Mouse (Mus musculus) intestine, postnatal 0 days (tissue): ENCODE measurements at regions not wholly inside any gene's neighbourhood (a gene's known extent, or its start where the extent isn't known, plus 50 kb on each side); places are given as distances from the start of the nearest gene placed in this dataset.

Experiments
- ATAC-seq: fragments of 200-750 bp; cut with Nextera tagmentation; 2 replicates; pipeline ENCODE4 v1.8.0; 2017; ENCODE audit warnings: mild to moderate bottlenecking, moderate TSS enrichment, moderate library complexity
- H3K27ac ChIP-seq: fragments of 300-500 bp; sonication (generic); 2 replicates; pipeline ENCODE4 v1.5.1; 2014; ENCODE audit warnings: mild to moderate bottlenecking, low read depth, low read length, moderate library complexity
- H3K27me3 ChIP-seq: fragments of 300-500 bp; sonication (generic); replicated peaks from 2 replicates; pipeline ENCODE4 v1.6.1; 2014; ENCODE audit warnings: low read length, mixed read lengths; ENCODE audit not compliant: control insufficient read depth, insufficient read depth
- H3K36me3 ChIP-seq: fragments of 300-500 bp; sonication (generic); 2 replicates; pipeline ENCODE4 v1.6.1; 2014; ENCODE audit warnings: mild to moderate bottlenecking, moderate library complexity; ENCODE audit not compliant: control insufficient read depth, insufficient read depth
- H3K4me1 ChIP-seq: fragments of 300-500 bp; sonication (generic); replicated peaks from 2 replicates; pipeline ENCODE4 v1.6.1; 2014; ENCODE audit warnings: antibody characterized with exemption, low read length, mixed read lengths; ENCODE audit not compliant: control insufficient read depth, insufficient read depth
- H3K4me2 ChIP-seq: fragments of 300-500 bp; sonication (generic); replicated peaks from 2 replicates; pipeline ENCODE4 v1.6.1; 2014; ENCODE audit warnings: low read depth, mild to moderate bottlenecking, moderate library complexity
- H3K4me3 ChIP-seq: fragments of 300-500 bp; sonication (generic); 2 replicates; pipeline ENCODE4 v1.5.1; 2014; ENCODE audit warnings: low read depth, low read length
- H3K9ac ChIP-seq: fragments of 300-500 bp; sonication (generic); 2 replicates; pipeline ENCODE4 v1.6.1; 2014; ENCODE audit warnings: mild to moderate bottlenecking, low read depth, low read length
- H3K9me3 ChIP-seq: fragments of 300-500 bp; sonication (generic); 2 replicates; pipeline ENCODE4 v1.6.1; 2016; ENCODE audit warnings: mixed run types; ENCODE audit not compliant: control insufficient read depth
- CTCF ChIP-seq: sonication (generic); IDR thresholded peaks from 2 replicates; pipeline ENCODE4 v1.5.1; 2016; ENCODE audit warnings: low read depth, mild to moderate bottlenecking, control low read depth, antibody characterized with exemption, moderate library complexity
- WGBS: fragments of 180-500 bp; shearing (Covaris S2); extraction: QIAGEN DNeasy Blood & Tissue Kit; methylation state at CpG from one replicate; pipeline ENCODE4 v1.1.7; 2014; 5-methylcytosine and 5-hydroxymethylcytosine counted together

DNA sequence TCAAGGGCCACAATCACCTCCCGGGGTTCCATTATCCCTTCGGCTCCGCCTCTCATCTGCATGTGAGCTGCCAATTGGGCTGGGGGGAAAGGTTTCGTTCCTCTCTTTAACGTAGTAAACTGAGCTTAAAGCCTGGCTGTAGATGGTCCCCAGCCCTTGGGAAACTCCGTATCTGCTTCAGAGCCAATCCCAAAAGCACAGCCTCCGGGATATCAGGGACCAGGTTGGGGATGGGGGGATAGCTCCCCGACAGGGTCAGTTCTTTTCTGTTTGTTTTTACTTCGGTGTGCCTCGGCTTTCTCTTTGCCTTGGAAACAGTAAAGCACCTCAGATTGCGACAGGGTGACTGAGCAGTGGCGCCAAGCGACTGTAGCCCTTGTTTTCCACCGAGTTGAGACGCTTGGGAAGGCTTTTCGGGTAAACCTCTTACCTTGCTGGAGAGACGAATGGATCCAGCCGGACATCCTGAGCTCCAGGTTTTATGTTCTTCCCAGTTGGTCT, 64.5 kb downstream of the Tfap2c start:
- H3K4me1 ChIP-seq: no peaks in the 10 kb centered on the region
- no peak overlapping the region for H3K27ac ChIP-seq
- 1% methylated on average over 18 of the region's 18 CpGs for WGBS
- TF ChIP-seq CTCF: no peak
- no peaks in the 10 kb centered on the region for H3K36me3 ChIP-seq
- peak overlapping the region; percentile 61 for H3K4me2 ChIP-seq
- no peak for ATAC-seq
- H3K27me3 ChIP-seq: 0 out of 2 replicates have a peak, but pooled peaks cover 3% of the 10 kb centered on the region
- H3K4me3 ChIP-seq: peak overlapping the region; percentile 32
- H3K9me3 ChIP-seq: no peaks in the 10 kb centered on the region
- no peak overlapping the region for H3K9ac ChIP-seq

DNA sequence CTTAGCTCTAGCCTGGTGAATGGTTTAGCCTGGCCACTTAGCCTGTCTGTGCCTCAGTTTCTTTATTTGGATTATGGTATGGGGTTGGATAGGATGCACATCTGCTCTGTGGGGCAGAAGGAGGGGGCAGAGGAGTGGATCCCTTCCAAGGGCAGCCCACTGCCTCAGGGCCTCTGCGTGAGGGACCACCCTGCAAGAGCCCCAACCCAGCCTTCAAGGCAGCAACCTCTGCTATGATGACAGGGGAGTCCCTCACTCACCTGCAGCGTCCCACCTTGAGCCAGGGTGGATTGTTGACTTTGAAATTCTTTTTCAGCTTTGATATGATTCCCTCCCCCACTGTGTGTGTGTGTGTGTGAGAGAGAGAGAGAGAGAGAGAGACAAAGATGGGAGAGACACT, 65.8 kb downstream of the Tfap2c start:
- H3K4me2 ChIP-seq: no peak overlapping the region
- H3K9ac ChIP-seq: no peak overlapping the region
- WGBS: 54% methylated on average over 2 of the region's 2 CpGs
- H3K4me3 ChIP-seq: no peak overlapping the region
- no peak overlapping the region for H3K27ac ChIP-seq
- TF ChIP-seq CTCF: no peak
- H3K36me3 ChIP-seq: no peaks in the 10 kb centered on the region
- H3K9me3 ChIP-seq: no peaks in the 10 kb centered on the region
- ATAC-seq: no peak
- 0 out of 2 replicates have a peak, but pooled peaks cover 3% of the 10 kb centered on the region for H3K27me3 ChIP-seq
- H3K4me1 ChIP-seq: no peaks in the 10 kb centered on the region

DNA sequence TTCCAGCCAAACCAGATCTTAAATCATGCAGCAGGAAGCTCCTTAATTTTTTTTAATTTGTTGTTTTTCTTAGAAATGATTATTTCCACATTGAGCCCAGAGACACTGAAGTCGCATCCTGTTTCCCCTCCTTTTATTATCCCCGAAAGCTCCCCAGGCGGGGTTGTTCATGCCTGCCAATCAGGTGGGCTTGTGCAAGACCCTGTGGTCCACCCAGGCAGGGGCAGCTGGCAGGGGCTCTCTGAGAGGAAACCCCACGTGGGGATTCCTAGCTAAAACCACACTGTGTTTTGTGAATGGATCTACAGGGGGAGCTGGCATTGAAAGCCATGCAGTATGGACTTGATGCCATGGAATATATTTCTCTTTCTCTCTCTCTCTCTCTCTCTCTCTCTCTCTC, 66.2 kb downstream of the Tfap2c start:
- no peak for TF ChIP-seq CTCF
- H3K4me1 ChIP-seq: no peaks in the 10 kb centered on the region
- no peak overlapping the region for H3K4me3 ChIP-seq
- 0 out of 2 replicates have a peak, but pooled peaks cover 3% of the 10 kb centered on the region for H3K27me3 ChIP-seq
- H3K36me3 ChIP-seq: no peaks in the 10 kb centered on the region
- no peak overlapping the region for H3K4me2 ChIP-seq
- H3K9ac ChIP-seq: no peak overlapping the region
- ATAC-seq: no peak
- no peaks in the 10 kb centered on the region for H3K9me3 ChIP-seq
- 50% methylated on average over 4 of the region's 4 CpGs for WGBS
- no peak overlapping the region for H3K27ac ChIP-seq

DNA sequence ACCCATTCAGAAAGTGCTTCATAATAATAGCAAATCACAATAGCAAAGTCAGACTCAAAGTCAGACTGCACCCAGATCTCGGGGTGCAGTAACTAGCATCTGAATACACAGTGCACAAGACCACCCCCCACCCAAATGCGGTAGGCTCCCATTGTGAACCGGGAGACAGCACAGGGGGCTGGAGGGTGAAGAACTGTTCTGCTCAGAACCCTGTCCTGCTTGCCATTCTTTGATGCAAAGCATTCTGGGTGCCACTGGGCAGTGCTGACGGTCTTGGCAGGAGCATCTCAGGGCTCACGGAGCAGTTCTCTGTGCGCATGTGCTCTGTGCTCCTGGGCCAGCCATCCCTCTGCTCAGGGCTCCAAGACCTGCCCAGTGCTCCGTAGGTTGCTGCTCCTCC, 69.8 kb downstream of the Tfap2c start:
- Histone ChIP-seq H3K4me2 (no peak overlapping the region), H3K4me3 (no peak overlapping the region), H3K9ac (no peak overlapping the region), H3K27me3 (peaks cover 3% of the 10 kb centered on the region; the same call in 1 of the 2 replicates), H3K9me3 (no peaks in the 10 kb centered on the region), H3K36me3 (no peaks in the 10 kb centered on the region), H3K27ac (no peak overlapping the region), H3K4me1 (no peaks in the 10 kb centered on the region)
- no peak for TF ChIP-seq CTCF
- ATAC-seq: no peak
- 84% methylated on average over 7 of the region's 7 CpGs for WGBS

DNA sequence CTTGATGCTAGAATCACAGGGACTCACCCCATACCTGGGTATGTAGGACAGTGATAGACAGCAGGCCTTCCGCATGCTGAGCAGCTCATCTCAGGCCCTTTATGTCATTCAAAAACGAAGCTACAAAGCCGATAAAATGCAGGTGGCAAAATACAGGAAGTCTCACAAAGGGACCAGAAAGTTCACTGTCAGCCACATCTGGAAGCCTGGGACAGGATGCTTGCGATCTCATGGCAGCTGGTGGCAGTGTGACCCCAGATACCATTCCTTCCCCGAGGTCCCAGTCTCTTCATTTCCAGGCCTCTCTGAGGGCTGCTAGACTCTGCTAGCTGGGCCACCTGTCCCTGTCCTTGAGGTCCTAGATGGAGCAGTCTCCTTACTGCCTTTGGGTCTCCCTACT, 70.6 kb downstream of the Tfap2c start:
- Histone ChIP-seq H3K27ac (no peak overlapping the region), H3K4me1 (no peaks in the 10 kb centered on the region), H3K9ac (no peak overlapping the region), H3K4me3 (no peak overlapping the region), H3K9me3 (no peaks in the 10 kb centered on the region), H3K4me2 (no peak overlapping the region), H3K27me3 (no peaks in the 10 kb centered on the region; the same call in 1 of the 2 replicates), H3K36me3 (no peaks in the 10 kb centered on the region)
- no peak for ATAC-seq
- WGBS: 65% methylated on average over 5 of the region's 5 CpGs
- no peak for TF ChIP-seq CTCF

DNA sequence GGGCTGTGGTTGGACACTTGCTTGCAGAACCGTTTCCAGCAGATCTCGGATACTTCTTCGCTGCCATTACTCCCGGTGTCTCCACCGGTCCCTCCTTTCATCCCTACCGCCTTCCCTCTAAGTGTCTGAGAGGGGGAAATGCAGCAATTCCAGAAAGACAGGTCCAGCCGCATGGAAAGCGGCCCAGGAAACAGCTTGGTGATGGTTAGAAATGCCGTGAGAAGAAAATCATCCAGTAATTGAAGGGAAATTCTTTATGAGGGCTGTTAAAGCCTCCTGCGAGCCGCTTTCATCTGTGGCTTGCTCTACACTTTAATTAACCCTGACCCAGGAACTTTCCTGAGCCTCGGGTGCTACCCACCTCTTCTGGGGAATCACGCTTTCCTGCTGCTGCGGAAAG, 74.3 kb downstream of the Tfap2c start:
- Histone ChIP-seq H3K27me3 (no peaks in the 10 kb centered on the region; the same call in 1 of the 2 replicates), H3K4me3 (no peak overlapping the region), H3K9me3 (no peaks in the 10 kb centered on the region), H3K9ac (no peak overlapping the region), H3K27ac (no peak overlapping the region), H3K4me1 (no peaks in the 10 kb centered on the region), H3K36me3 (no peaks in the 10 kb centered on the region), H3K4me2 (no peak overlapping the region)
- ATAC-seq: no peak
- no peak for TF ChIP-seq CTCF
- WGBS: 7% methylated on average over 14 of the region's 14 CpGs
